Comparison of ENCODE assay signal across 17 mouse cellular contexts in the genomic region with DNA sequence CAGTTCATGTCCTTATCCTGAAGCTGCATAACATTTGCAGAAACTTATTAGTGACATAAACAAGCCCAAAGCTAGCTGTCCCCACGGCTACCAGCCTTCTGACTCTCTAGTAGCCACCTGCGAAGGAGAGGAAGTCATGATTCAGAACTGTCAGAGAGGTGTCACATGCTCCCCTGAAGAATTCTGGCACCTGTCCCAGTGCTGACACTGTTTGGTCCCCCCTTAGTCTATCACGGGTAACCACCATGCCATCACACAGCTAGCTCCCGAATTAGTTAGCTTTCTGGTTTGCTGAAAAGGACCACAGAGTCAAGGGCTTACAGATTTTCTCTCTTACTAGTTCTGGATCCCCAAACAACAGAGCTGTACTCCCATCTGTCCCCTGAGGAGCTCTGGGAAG. TPM values are rescaled to one million over a fixed set of nuclear protein-coding genes. Genes with fewer than 3 reads are reported as not detected.
A peak's percentile ranks its signal among the peaks of the same experiment; 100 is the strongest.
DNase-seq lines count a peak whose midpoint lies in the region; ATAC-seq and TF ChIP-seq lines count a peak whose summit lies in the region.
"Had no signal": no experiment of that assay in that cellular context is flagged by ENCODE, and none has a peak within 500 bp of the region (broad histone marks: within the 10 kb centered on the region; RNA-seq: fewer than 3 reads in every experiment).

No protein-coding gene starts in this region.

- no peaks in the 10 kb centered on the region for H3K9me3 ChIP-seq in intestine, embryonic 16.5 days (ENCODE audit: control insufficient read depth, low read length)
- H3K9me3 ChIP-seq: intestine, embryonic 15.5 days; limb, embryonic 12.5 days had no signal

- H3K9ac ChIP-seq in intestine, embryonic 16.5 days (ENCODE audit: low read depth, low read length) = no peak overlapping the region
- H3K9ac ChIP-seq: intestine, embryonic 15.5 days; limb, embryonic 12.5 days; liver, postnatal 0 days had no signal

- peak; percentile 13 to 42 for DNase-seq in cerebellum, postnatal 25 days
- no peak for DNase-seq in cerebellum, adult 11-12 months
- peak; percentile 20 to 32 for DNase-seq in kidney, postnatal 36 days
- DNase-seq in kidney, adult 9 months = no peak
- DNase-seq in brain, embryonic 14.5 days (ENCODE audit: low read depth) = peak; percentile 34
- DNase-seq in testis, postnatal 10 days (ENCODE audit: low spot score) = no peak
- DNase-seq: adrenal gland, adult 8-10 months; liver, postnatal 0 days; right cerebral cortex, postnatal 14 days had no signal

- no peak overlapping the region for H3K4me3 ChIP-seq in intestine, embryonic 16.5 days (ENCODE audit: low read length)
- H3K4me3 ChIP-seq: erythroblast, embryonic 14.5 days; intestine, embryonic 15.5 days; layer of hippocampus, adult 2 months; limb, embryonic 12.5 days had no signal

- peak; percentile 76 for ATAC-seq in megakaryocyte progenitor cell, adult 5-6 weeks (replicated peaks; ENCODE audit: poor library complexity)
- no peak for ATAC-seq in intestine, embryonic 16.5 days
- ATAC-seq: intestine, embryonic 15.5 days; liver, postnatal 0 days had no signal

- WGBS in intestine, embryonic 16.5 days = 59% methylated on average over 4 of the region's 4 CpGs

- H3K4me2 ChIP-seq in intestine, embryonic 16.5 days (ENCODE audit: low read depth, low read length) = no peak overlapping the region
- H3K4me2 ChIP-seq: intestine, embryonic 15.5 days; limb, embryonic 12.5 days had no signal

- H3K36me3 ChIP-seq in intestine, embryonic 16.5 days (ENCODE audit: control insufficient read depth, insufficient read depth, low read length) = no peaks in the 10 kb centered on the region
- H3K36me3 ChIP-seq: intestine, embryonic 15.5 days; limb, embryonic 12.5 days had no signal

- TF ChIP-seq POLR2A in brain, embryonic 14.5 days (IDR thresholded peaks at IDR 0.05; ENCODE audit: borderline replicate concordance, extremely low read depth, insufficient read depth, insufficient read length, poor library complexity, severe bottlenecking) = no peak

- H3K27ac ChIP-seq in intestine, embryonic 16.5 days (ENCODE audit: low read length) = no peak overlapping the region
- H3K27ac ChIP-seq: intestine, embryonic 15.5 days; layer of hippocampus, adult 2 months; limb, embryonic 12.5 days had no signal

- no peak for TF ChIP-seq CTCF in brain, embryonic 14.5 days (IDR thresholded peaks at IDR 0.05; ENCODE audit: borderline replicate concordance, extremely low read depth, insufficient read depth, insufficient read length)

- H3K27me3 ChIP-seq in intestine, embryonic 16.5 days (replicated peaks; ENCODE audit: control insufficient read depth, insufficient read depth, low read length) = no peaks in the 10 kb centered on the region
- H3K27me3 ChIP-seq: intestine, embryonic 15.5 days; limb, embryonic 12.5 days had no signal

- H3K4me1 ChIP-seq in intestine, embryonic 16.5 days (ENCODE audit: control insufficient read depth, insufficient read depth, low read length) = no peaks in the 10 kb centered on the region
- H3K4me1 ChIP-seq: intestine, embryonic 15.5 days had no signal

RNA-seq across cellular contexts. Expression of a gene that starts 43.3 kb away (rescaled TPM):
- polyA plus RNA-seq in brain, embryonic 14.5 days (2012; rRNA removed) = 51.1 and 74.2 TPM in 2 replicates
- not detected in 2 replicates for total RNA-seq in megakaryocyte progenitor cell, adult 5-6 weeks (2015)
- total RNA-seq in megakaryocyte progenitor cell, adult 5-6 weeks (2017) = not detected in 2 replicates
- polyA plus RNA-seq in intestine, embryonic 16.5 days (2015; fragmentation: Nextera tagmentation; extraction: Ambion mirVana) = 0.35 and 0.54 TPM in 2 replicates
- total RNA-seq: monocyte, adult 5-6 weeks had no signal
- polyA plus RNA-seq: erythroblast, embryonic 14.5 days; heart, postnatal 0 days; limb, embryonic 12.5 days; liver, postnatal 0 days had no signal

Comparison
In these comparisons a context has a peak if more than half of its experiments do, and no peak if none do; other contexts are left out.
1. DNase-seq: peak in cerebellum, postnatal 25 days (2 of 2), kidney, postnatal 36 days (2 of 2) and brain, embryonic 14.5 days (single experiment); none in cerebellum, adult 11-12 months (single experiment), kidney, adult 9 months (single experiment) and testis, postnatal 10 days (single experiment).
2. RNA of a gene that starts 43.3 kb away (polyA plus RNA-seq): 51.1 to 74.2 TPM in brain, embryonic 14.5 days; 0.35 to 0.54 TPM in intestine, embryonic 16.5 days; every median in the first group is over 10 times any median in the second.